Mouse (Mus musculus) MEL (cell line): ENCODE data around the gene Them5. TPM values are rescaled to one million over a fixed set of nuclear protein-coding genes. Genes with fewer than 3 reads are reported as not detected.

Source experiments
- DNase-seq: peaks from one replicate; pipeline ENCODE4 v3.0.0; 2011; ENCODE audit warnings: low read depth, low spot score
- H3K27ac ChIP-seq: 2 replicates; pipeline ENCODE4 v1.5.1; 2012; ENCODE audit warnings: low read depth, mild to moderate bottlenecking, control low read depth, low read length, moderate library complexity; ENCODE audit not compliant: control insufficient read depth
- H3K27me3 ChIP-seq, 2 experiments: fragments of 150-350 bp in 1 of 2; sonication (generic) in 1 of 2; 2 replicates each; pipeline ENCODE4 v1.6.1; 2012; ENCODE audit warnings: low read length in 2 of 2, mild to moderate bottlenecking in 2 of 2, improper control_type of control experiment in 1 of 2, moderate library complexity in 1 of 2; ENCODE audit not compliant: insufficient read depth in 2 of 2, control insufficient read depth in 1 of 2
- H3K36me3 ChIP-seq, 2 experiments: 2 replicates each; pipeline ENCODE4 v1.6.1; 2012 to 2014; ENCODE audit warnings: low read length in 2 of 2, improper control_type of control experiment in 1 of 2, inconsistent platforms in 1 of 2, mild to moderate bottlenecking in 1 of 2; ENCODE audit not compliant: insufficient read depth in 2 of 2, control insufficient read depth in 1 of 2
- H3K4me1 ChIP-seq, 2 experiments: fragments of 150-350 bp in 1 of 2; sonication (generic) in 1 of 2; 2 replicates each; pipeline ENCODE4 v1.6.1; 2012; ENCODE audit warnings: low read length in 2 of 2, improper control_type of control experiment in 1 of 2, mild to moderate bottlenecking in 1 of 2; ENCODE audit not compliant: insufficient read depth in 2 of 2, control insufficient read depth in 1 of 2
- H3K4me3 ChIP-seq, 2 experiments: fragments of 150-350 bp in 1 of 2; sonication (generic) in 1 of 2; 2 replicates each; pipeline ENCODE4 v1.5.1; 2012; ENCODE audit warnings: low read depth in 2 of 2, low read length in 2 of 2, mild to moderate bottlenecking in 2 of 2, moderate library complexity in 2 of 2, control low read depth in 1 of 2, improper control_type of control experiment in 1 of 2; ENCODE audit not compliant: control insufficient read depth in 1 of 2, insufficient read depth in 1 of 2
- H3K79me2 ChIP-seq: 2 replicates; pipeline ENCODE4 v1.6.1; 2012; ENCODE audit warnings: mild to moderate bottlenecking, low read length, moderate library complexity; ENCODE audit not compliant: control insufficient read depth, poor library complexity, insufficient read depth
- H3K9ac ChIP-seq: 2 replicates; pipeline ENCODE4 v1.6.1; 2012; ENCODE audit warnings: low read depth, mild to moderate bottlenecking, control low read depth, low read length, moderate library complexity; ENCODE audit not compliant: control insufficient read depth, poor library complexity, severe bottlenecking
- H3K9me3 ChIP-seq: fragments of 150-350 bp; sonication (generic); replicated peaks from 2 replicates; pipeline ENCODE4 v1.6.1; 2012; ENCODE audit warnings: mild to moderate bottlenecking, low read length, improper control_type of control experiment, moderate library complexity; ENCODE audit not compliant: insufficient read depth
- BHLHE40 ChIP-seq: IDR thresholded peaks from 2 replicates; pipeline ENCODE4 v1.6.1; 2012; ENCODE audit warnings: low read depth, mild to moderate bottlenecking, inconsistent platforms, low read length, improper control_type of control experiment, borderline replicate concordance
- CHD1 ChIP-seq: IDR thresholded peaks from 2 replicates; pipeline ENCODE4 v1.6.1; 2012; ENCODE audit warnings: low read depth, mild to moderate bottlenecking, inconsistent platforms, low read length, improper control_type of control experiment
- E2F4 ChIP-seq: IDR thresholded peaks from 2 replicates; pipeline ENCODE4 v1.6.1; 2011; ENCODE audit warnings: low read depth, low read length, improper control_type of control experiment, borderline replicate concordance
- ELF1 ChIP-seq: IDR thresholded peaks from 2 replicates; pipeline ENCODE4 v1.6.1; 2014; ENCODE audit warnings: low read depth, mild to moderate bottlenecking, inconsistent platforms, low read length, improper control_type of control experiment, moderate library complexity
- EP300 ChIP-seq, 2 experiments: IDR thresholded peaks; 2 replicates each; pipeline ENCODE4 v1.6.1; 2011; ENCODE audit warnings: improper control_type of control experiment in 2 of 2, low read length in 2 of 2, low read depth in 1 of 2, mild to moderate bottlenecking in 1 of 2
- ETS1 ChIP-seq: IDR thresholded peaks from 2 replicates; pipeline ENCODE4 v1.6.1; 2012; ENCODE audit warnings: low read depth, mild to moderate bottlenecking, inconsistent platforms, low read length, improper control_type of control experiment, moderate library complexity
- HCFC1 ChIP-seq: IDR thresholded peaks from 2 replicates; pipeline ENCODE4 v1.6.1; 2012; ENCODE audit warnings: low read depth, mild to moderate bottlenecking, inconsistent platforms, low read length, improper control_type of control experiment, moderate library complexity
- JUND ChIP-seq: IDR thresholded peaks from 2 replicates; pipeline ENCODE4 v1.6.1; 2011; ENCODE audit warnings: low read depth, mild to moderate bottlenecking, improper control_type of control experiment, low read length
- KAT2A ChIP-seq: conservative IDR thresholded peaks from 2 replicates; pipeline ENCODE4 v1.6.1; 2012; ENCODE audit warnings: low read depth, low read length, improper control_type of control experiment, inconsistent platforms
- MAZ ChIP-seq: IDR thresholded peaks from 2 replicates; pipeline ENCODE4 v1.6.1; 2012; ENCODE audit warnings: low read depth, mild to moderate bottlenecking, inconsistent platforms, low read length, improper control_type of control experiment
- MXI1 ChIP-seq: IDR thresholded peaks from 2 replicates; pipeline ENCODE4 v1.6.1; 2011; ENCODE audit warnings: mild to moderate bottlenecking, low read depth, low read length, improper control_type of control experiment
- MYB ChIP-seq: IDR thresholded peaks from 2 replicates; pipeline ENCODE4 v1.6.1; 2011; ENCODE audit warnings: mild to moderate bottlenecking, low read depth, low read length, improper control_type of control experiment
- POLR2AphosphoS2 ChIP-seq: IDR thresholded peaks from 2 replicates; pipeline ENCODE4 v1.6.1; 2011; ENCODE audit warnings: low read length, improper control_type of control experiment
- POLR2AphosphoS5 ChIP-seq: IDR thresholded peaks from 2 replicates; pipeline ENCODE4 v1.6.1; 2012; ENCODE audit warnings: low read depth, borderline replicate concordance, mild to moderate bottlenecking, inconsistent platforms, low read length, moderate library complexity, mixed read lengths
- RAD21 ChIP-seq: IDR thresholded peaks from 2 replicates; pipeline ENCODE4 v1.6.1; 2011; ENCODE audit warnings: mild to moderate bottlenecking, low read depth, low read length, improper control_type of control experiment
- RCOR1 ChIP-seq: IDR thresholded peaks from 2 replicates; pipeline ENCODE4 v1.6.1; 2012; ENCODE audit warnings: low read depth, mild to moderate bottlenecking, inconsistent platforms, low read length, improper control_type of control experiment
- TAL1 ChIP-seq: IDR thresholded peaks from 2 replicates; pipeline ENCODE4 v1.6.1; 2012; ENCODE audit warnings: mild to moderate bottlenecking, inconsistent platforms, low read length, moderate library complexity, mixed read lengths
- TCF12 ChIP-seq: IDR thresholded peaks from 2 replicates; pipeline ENCODE4 v1.6.1; 2014; ENCODE audit warnings: low read depth, mild to moderate bottlenecking, inconsistent platforms, low read length, improper control_type of control experiment, moderate library complexity
- USF1 ChIP-seq: IDR thresholded peaks from 2 replicates; pipeline ENCODE4 v1.6.1; 2014; ENCODE audit warnings: low read depth, mild to moderate bottlenecking, inconsistent platforms, low read length, improper control_type of control experiment, moderate library complexity
- USF2 ChIP-seq, 2 experiments: IDR thresholded peaks; 2 replicates each; pipeline ENCODE4 v1.6.1; 2011 to 2012; ENCODE audit warnings: improper control_type of control experiment in 2 of 2, low read length in 2 of 2, borderline replicate concordance in 1 of 2, inconsistent platforms in 1 of 2, low read depth in 1 of 2, mild to moderate bottlenecking in 1 of 2; ENCODE audit not compliant: insufficient read depth in 1 of 2
- ZC3H11A ChIP-seq: IDR thresholded peaks from 2 replicates; pipeline ENCODE4 v1.6.1; 2012; ENCODE audit warnings: low read depth, mild to moderate bottlenecking, inconsistent platforms, low read length, improper control_type of control experiment
- polyA plus RNA-seq, 2 experiments: library from polyadenylated mRNA; stranded (reverse) in 1 of 2; unstranded in 1 of 2; fragments of >175 nt in 1 of 2; fragments of >200 nt in 1 of 2; gene quantifications; 2 replicates each; pipeline versions ENCODE4 v1.2.1 to v1.2.4; 2012; ENCODE audit warnings: low replicate concordance in 2 of 2, low read depth in 1 of 2; ENCODE audit not compliant: insufficient read length in 2 of 2, insufficient read depth in 1 of 2, missing spikeins in 1 of 2
- total RNA-seq: library from RNA; depleted of rRNA; stranded (reverse); fragments of 300-350 nt; gene quantifications from 2 replicates; pipeline ENCODE4 v1.2.3, GENCODE M21; 2012

The Them5 gene
- total and polyA plus RNA-seq, 3 experiments, result not detected

- Histone ChIP-seq H3K79me2 (no peaks in the 10 kb centered on the region), H3K27ac (no peak overlapping the region), H3K27me3 (peaks cover 0 to 3% of the 10 kb centered on the region in 2 experiments; a peak in 1 of 4 replicates), H3K36me3 (no peaks in the 10 kb centered on the region), H3K9me3 (no peaks in the 10 kb centered on the region), H3K4me1 (no peaks in the 10 kb centered on the region), H3K9ac (no peak overlapping the region), H3K4me3 (no peak overlapping the region)
- DNase-seq, result no peak
- TF ChIP-seq E2F4, result no peak
- TF ChIP-seq ELF1, result no peak
- TF ChIP-seq BHLHE40, result no peak
- TF ChIP-seq POLR2AphosphoS5, result no peak
- no peak for TF ChIP-seq MYB
- no peak for TF ChIP-seq ETS1
- TF ChIP-seq EP300 (IDR thresholded peaks at IDR 0.05; ENCODE audit: low read depth in 1 of 2, low read length in 2 of 2), result no peak
- no peak for TF ChIP-seq MAZ
- TF ChIP-seq MXI1, result no peak
- TF ChIP-seq POLR2AphosphoS2, result no peak
- TF ChIP-seq JUND, result no peak
- no peak for TF ChIP-seq RCOR1
- no peak for TF ChIP-seq RAD21
Measured at GRCm38 (mm10) chr3:94375861-94376260, 34.0 kb downstream of the Them5 start.

- Histone ChIP-seq H3K27me3 (peaks cover 0 to 3% of the 10 kb centered on the region in 2 experiments; a peak in 1 of 4 replicates), H3K36me3 (no peaks in the 10 kb centered on the region), H3K27ac (no peak overlapping the region), H3K79me2 (no peaks in the 10 kb centered on the region), H3K9me3 (no peaks in the 10 kb centered on the region), H3K4me1 (no peaks in the 10 kb centered on the region), H3K9ac (no peak overlapping the region), H3K4me3 (no peak overlapping the region)
- TF ChIP-seq MXI1, result no peak
- no peak for TF ChIP-seq E2F4
- no peak for TF ChIP-seq POLR2AphosphoS2
- TF ChIP-seq HCFC1, result no peak
- TF ChIP-seq USF1, result no peak
- no peak for TF ChIP-seq USF2 (IDR thresholded peaks at IDR 0.05; ENCODE audit: borderline replicate concordance in 1 of 2, insufficient read depth in 1 of 2, low read depth in 1 of 2, low read length in 2 of 2)
- TF ChIP-seq EP300 (IDR thresholded peaks at IDR 0.05; ENCODE audit: low read depth in 1 of 2, low read length in 2 of 2), result no peak
- no peak for TF ChIP-seq ETS1
- no peak for TF ChIP-seq TCF12
- TF ChIP-seq CHD1, result no peak
- no peak for TF ChIP-seq ELF1
- no peak for TF ChIP-seq ZC3H11A
- TF ChIP-seq TAL1, result no peak
- TF ChIP-seq KAT2A, result no peak
- no peak for DNase-seq
Measured at GRCm38 (mm10) chr3:94377028-94377923, 35.4 kb downstream of the Them5 start.
